Mouse (Mus musculus): ENCODE data around the gene Gm39115. TPM values are rescaled to one million over a fixed set of nuclear protein-coding genes. Genes with fewer than 3 reads are reported as not detected.
"Not testable (repeated sequence)": the region's sequence is repeated elsewhere in the genome, so short reads cannot be mapped to it uniquely, and the experiment has no call there.

Gene Gm39115
- polyA plus RNA-seq (2014; fragmentation: Nextera tagmentation; extraction: Ambion mirVana): not detected in 2 replicates

DNA sequence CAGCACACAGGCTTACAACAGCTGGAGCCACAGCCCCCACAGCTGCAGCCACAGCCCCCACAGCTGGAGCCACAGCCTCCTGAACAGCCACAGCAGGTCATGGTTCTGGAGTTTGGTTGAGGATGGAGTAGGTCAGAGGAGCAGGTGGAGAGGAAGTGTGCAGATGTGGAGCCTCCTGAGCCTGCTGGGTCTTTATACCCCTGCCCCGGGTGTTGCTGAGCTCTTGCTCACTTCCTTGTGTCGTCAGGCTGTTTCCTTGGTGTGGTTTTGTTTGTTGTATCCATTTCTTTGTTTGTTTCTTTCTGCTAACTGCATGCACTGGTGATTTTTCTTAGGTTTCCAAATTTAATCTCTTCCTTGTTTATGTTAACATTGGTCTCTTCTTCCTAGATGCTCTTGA is at the start of gene Gm39115:
Gene Gm39115 (minus strand): TSS at position 101 of the 400 bp plus-strand sequence.
- not testable (repeated sequence) for H3K4me1 ChIP-seq (replicated peaks; ENCODE audit: control insufficient read depth, insufficient read depth, low read length); ATAC-seq (replicated peaks; ENCODE audit: low FRiP score); H3K36me3 ChIP-seq (ENCODE audit: control insufficient read depth, insufficient read depth, low read length); H3K27me3 ChIP-seq (replicated peaks; ENCODE audit: control insufficient read depth, insufficient read depth, low read length); H3K27ac ChIP-seq (ENCODE audit: low read depth, low read length); H3K9ac ChIP-seq (ENCODE audit: low read depth, low read length); H3K4me2 ChIP-seq; H3K4me3 ChIP-seq (ENCODE audit: low read depth, low read length); DNase-seq (ENCODE audit: low spot score); H3K9me3 ChIP-seq (ENCODE audit: control insufficient read depth, low read length)
- WGBS: 21% methylated on average over 2 of the region's 2 CpGs

GRCm38 (mm10) chr7:142181021-142181420 is 45.2 kb upstream of the Gm39115 start:
- Histone ChIP-seq H3K36me3 (ENCODE audit: control insufficient read depth, insufficient read depth, low read length) (no peaks in the 10 kb centered on the region), H3K4me2 (no peak overlapping the region), H3K4me3 (ENCODE audit: low read depth, low read length) (no peak overlapping the region), H3K27me3 (replicated peaks; ENCODE audit: control insufficient read depth, insufficient read depth, low read length) (no peaks in the 10 kb centered on the region), H3K9me3 (ENCODE audit: control insufficient read depth, low read length) (no peaks in the 10 kb centered on the region), H3K27ac (ENCODE audit: low read depth, low read length) (no peak overlapping the region), H3K9ac (ENCODE audit: low read depth, low read length) (no peak overlapping the region), H3K4me1 (replicated peaks; ENCODE audit: control insufficient read depth, insufficient read depth, low read length) (no peaks in the 10 kb centered on the region)
- DNase-seq (ENCODE audit: low spot score) (no peak), ATAC-seq (replicated peaks; ENCODE audit: low FRiP score) (no peak)
- WGBS: 32% methylated on average over 1 of the region's 1 CpGs

- no peaks in the 10 kb centered on the region for H3K4me1 ChIP-seq (replicated peaks; ENCODE audit: control insufficient read depth, insufficient read depth, low read length)
- no peaks in the 10 kb centered on the region for H3K27me3 ChIP-seq (replicated peaks; ENCODE audit: control insufficient read depth, insufficient read depth, low read length)
- WGBS: 74% methylated on average over 1 of the region's 1 CpGs
- no peak overlapping the region for H3K4me3 ChIP-seq (ENCODE audit: low read depth, low read length)
- H3K9ac ChIP-seq (ENCODE audit: low read depth, low read length): no peak overlapping the region
- no peak for ATAC-seq (replicated peaks; ENCODE audit: low FRiP score)
- no peaks in the 10 kb centered on the region for H3K9me3 ChIP-seq (ENCODE audit: control insufficient read depth, low read length)
- DNase-seq (ENCODE audit: low spot score): no peak
- no peak overlapping the region for H3K27ac ChIP-seq (ENCODE audit: low read depth, low read length)
- no peak overlapping the region for H3K4me2 ChIP-seq
- H3K36me3 ChIP-seq (ENCODE audit: control insufficient read depth, insufficient read depth, low read length): no peaks in the 10 kb centered on the region
These were observed 42.9 kb upstream of the Gm39115 start for GRCm38 (mm10) chr7:142178685-142179084.

GRCm38 (mm10) chr7:142175905-142176304 is 40.1 kb upstream of the Gm39115 start, which contains the start of gene Krtap5-2:
Krtap5-2 (minus strand) TSS chr7:142176005.
- H3K4me2 ChIP-seq; ATAC-seq (replicated peaks; ENCODE audit: low FRiP score); H3K27ac ChIP-seq (ENCODE audit: low read depth, low read length); H3K9me3 ChIP-seq (ENCODE audit: control insufficient read depth, low read length); H3K4me1 ChIP-seq (replicated peaks; ENCODE audit: control insufficient read depth, insufficient read depth, low read length); H3K9ac ChIP-seq (ENCODE audit: low read depth, low read length); H3K36me3 ChIP-seq (ENCODE audit: control insufficient read depth, insufficient read depth, low read length); DNase-seq (ENCODE audit: low spot score); H3K4me3 ChIP-seq (ENCODE audit: low read depth, low read length); H3K27me3 ChIP-seq (replicated peaks; ENCODE audit: control insufficient read depth, insufficient read depth, low read length): not testable (repeated sequence)

GRCm38 (mm10) chr7:142169836-142170235 is 34.0 kb upstream of the Gm39115 start:
- WGBS: 42% methylated on average over 3 of the region's 3 CpGs
- Histone ChIP-seq H3K4me2 (no peak overlapping the region), H3K4me3 (ENCODE audit: low read depth, low read length) (no peak overlapping the region), H3K27me3 (replicated peaks; ENCODE audit: control insufficient read depth, insufficient read depth, low read length) (no peaks in the 10 kb centered on the region), H3K9ac (ENCODE audit: low read depth, low read length) (no peak overlapping the region), H3K36me3 (ENCODE audit: control insufficient read depth, insufficient read depth, low read length) (no peaks in the 10 kb centered on the region), H3K27ac (ENCODE audit: low read depth, low read length) (no peak overlapping the region), H3K9me3 (ENCODE audit: control insufficient read depth, low read length) (no peaks in the 10 kb centered on the region), H3K4me1 (replicated peaks; ENCODE audit: control insufficient read depth, insufficient read depth, low read length) (no peaks in the 10 kb centered on the region)
- DNase-seq (ENCODE audit: low spot score) (no peak), ATAC-seq (replicated peaks; ENCODE audit: low FRiP score) (no peak)

DNA sequence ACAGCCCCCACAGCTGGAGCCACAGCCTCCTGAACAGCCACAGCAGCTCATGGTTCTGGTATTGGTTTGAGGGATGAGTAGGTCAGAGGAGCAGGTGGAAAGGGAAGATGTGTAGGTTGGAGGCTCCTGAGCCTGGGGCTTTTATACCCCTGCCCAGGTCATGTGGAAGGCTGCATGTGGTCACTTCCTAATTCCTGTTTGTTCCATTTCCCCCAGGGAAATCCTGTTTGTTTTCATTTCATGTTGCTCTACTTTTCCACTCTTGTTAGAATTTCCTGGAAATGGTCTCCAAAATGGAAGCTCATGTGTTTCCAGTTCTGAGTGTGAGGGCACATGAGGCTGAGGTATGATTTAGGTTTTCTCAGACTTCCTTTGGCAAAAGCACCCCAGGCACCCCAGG is 29.8 kb upstream of the Gm39115 start, which contains the start of gene Gm4553:
Gene Gm4553 (minus strand): TSS at position 101 of the 400 bp plus-strand sequence.
- not testable (repeated sequence) for H3K9ac ChIP-seq (ENCODE audit: low read depth, low read length); H3K9me3 ChIP-seq (ENCODE audit: control insufficient read depth, low read length); H3K27ac ChIP-seq (ENCODE audit: low read depth, low read length); H3K4me1 ChIP-seq (replicated peaks; ENCODE audit: control insufficient read depth, insufficient read depth, low read length); H3K4me3 ChIP-seq (ENCODE audit: low read depth, low read length); ATAC-seq (replicated peaks; ENCODE audit: low FRiP score); H3K27me3 ChIP-seq (replicated peaks; ENCODE audit: control insufficient read depth, insufficient read depth, low read length); H3K36me3 ChIP-seq (ENCODE audit: control insufficient read depth, insufficient read depth, low read length); H3K4me2 ChIP-seq; DNase-seq (ENCODE audit: low spot score)

GRCm38 (mm10) chr7:142159366-142159765 is 23.5 kb upstream of the Gm39115 start:
- no peak for DNase-seq (ENCODE audit: low spot score)
- Histone ChIP-seq H3K4me3 (ENCODE audit: low read depth, low read length) (no peak overlapping the region), H3K27ac (ENCODE audit: low read depth, low read length) (no peak overlapping the region), H3K4me1 (replicated peaks; ENCODE audit: control insufficient read depth, insufficient read depth, low read length) (no peaks in the 10 kb centered on the region), H3K4me2 (no peak overlapping the region), H3K36me3 (ENCODE audit: control insufficient read depth, insufficient read depth, low read length) (no peaks in the 10 kb centered on the region), H3K9me3 (ENCODE audit: control insufficient read depth, low read length) (no peaks in the 10 kb centered on the region), H3K27me3 (replicated peaks; ENCODE audit: control insufficient read depth, insufficient read depth, low read length) (no peaks in the 10 kb centered on the region; the same call in 1 of the 2 replicates), H3K9ac (ENCODE audit: low read depth, low read length) (no peak overlapping the region)
- ATAC-seq (replicated peaks; ENCODE audit: low FRiP score): no peak
- 87% methylated on average over 3 of the region's 3 CpGs for WGBS

- 53% methylated on average over 2 of the region's 2 CpGs for WGBS
- not testable (repeated sequence) for ATAC-seq (replicated peaks; ENCODE audit: low FRiP score); H3K27me3 ChIP-seq (replicated peaks; ENCODE audit: control insufficient read depth, insufficient read depth, low read length); H3K4me3 ChIP-seq (ENCODE audit: low read depth, low read length); H3K27ac ChIP-seq (ENCODE audit: low read depth, low read length); H3K4me2 ChIP-seq; H3K4me1 ChIP-seq (replicated peaks; ENCODE audit: control insufficient read depth, insufficient read depth, low read length); DNase-seq (ENCODE audit: low spot score); H3K9me3 ChIP-seq (ENCODE audit: control insufficient read depth, low read length); H3K9ac ChIP-seq (ENCODE audit: low read depth, low read length); H3K36me3 ChIP-seq (ENCODE audit: control insufficient read depth, insufficient read depth, low read length)
These were observed 21.2 kb upstream of the Gm39115 start, which contains the start of gene Gm29735 for GRCm38 (mm10) chr7:142157013-142157412. Gm29735 (minus strand) TSS chr7:142157113.

GRCm38 (mm10) chr7:142155308-142155707 is 19.5 kb upstream of the Gm39115 start:
- 71% methylated on average over 1 of the region's 1 CpGs for WGBS
- no peaks in the 10 kb centered on the region; the same call in 1 of the 2 replicates for H3K27me3 ChIP-seq (replicated peaks; ENCODE audit: control insufficient read depth, insufficient read depth, low read length)
- no peak for ATAC-seq (replicated peaks; ENCODE audit: low FRiP score)
- H3K9me3 ChIP-seq (ENCODE audit: control insufficient read depth, low read length): no peaks in the 10 kb centered on the region
- no peaks in the 10 kb centered on the region for H3K36me3 ChIP-seq (ENCODE audit: control insufficient read depth, insufficient read depth, low read length)
- H3K4me2 ChIP-seq: no peak overlapping the region
- no peaks in the 10 kb centered on the region for H3K4me1 ChIP-seq (replicated peaks; ENCODE audit: control insufficient read depth, insufficient read depth, low read length)
- H3K27ac ChIP-seq (ENCODE audit: low read depth, low read length): no peak overlapping the region
- no peak for DNase-seq (ENCODE audit: low spot score)
- no peak overlapping the region for H3K4me3 ChIP-seq (ENCODE audit: low read depth, low read length)
- no peak overlapping the region for H3K9ac ChIP-seq (ENCODE audit: low read depth, low read length)

Data from liver, embryonic 11.5 days (tissue).